Mouse (Mus musculus) liver, adult 2 months (tissue): ENCODE measurements around the gene Nfatc2. TPM values are rescaled to one million over a fixed set of nuclear protein-coding genes. Genes with fewer than 3 reads are reported as not detected.
A peak's percentile ranks its signal among the peaks of the same experiment; 100 is the strongest.

ENCODE experiments used
- DNase-seq: peaks from one replicate; pipeline ENCODE4 v3.0.0-alpha.2; 2011; ENCODE audit warnings: low read depth, low spot score; ENCODE audit errors: extremely low read depth
- H3K27ac ChIP-seq: fragments of 200-500 bp; replicated peaks from 2 replicates; pipeline ENCODE4 v1.5.1; 2012; ENCODE audit warnings: low read depth, mild to moderate bottlenecking, control low read depth, inconsistent platforms, low read length; ENCODE audit not compliant: insufficient read depth
- H3K27me3 ChIP-seq: fragments of 200-500 bp; 2 replicates; pipeline ENCODE4 v1.6.1; 2012; ENCODE audit warnings: mild to moderate bottlenecking, moderate library complexity, low read length, inconsistent platforms; ENCODE audit not compliant: control insufficient read depth, insufficient read depth
- H3K36me3 ChIP-seq: fragments of 200-500 bp; 2 replicates; pipeline ENCODE4 v1.6.1; 2012; ENCODE audit warnings: low read length, inconsistent platforms; ENCODE audit not compliant: control insufficient read depth, insufficient read depth
- H3K4me1 ChIP-seq: fragments of 200-500 bp; 2 replicates; pipeline ENCODE4 v1.6.1; 2011; ENCODE audit warnings: low read length; ENCODE audit not compliant: control insufficient read depth, insufficient read depth
- H3K4me3 ChIP-seq: fragments of 200-500 bp; 2 replicates; pipeline ENCODE4 v1.5.1; 2011; ENCODE audit warnings: low read depth, mild to moderate bottlenecking, control low read depth, low read length, moderate library complexity; ENCODE audit not compliant: insufficient read depth
- H3K79me2 ChIP-seq: fragments of 200-500 bp; 2 replicates; pipeline ENCODE4 v1.6.1; 2012; ENCODE audit warnings: inconsistent platforms, mild to moderate bottlenecking, low read length, moderate library complexity; ENCODE audit not compliant: control insufficient read depth, insufficient read depth
- H3K9ac ChIP-seq: fragments of 200-500 bp; 2 replicates; pipeline ENCODE4 v1.6.1; 2012; ENCODE audit warnings: low read depth, mild to moderate bottlenecking, control low read depth, inconsistent platforms, low read length
- CTCF ChIP-seq: fragments of 200-500 bp; IDR thresholded peaks from 2 replicates; pipeline ENCODE4 v1.5.1; 2011; ENCODE audit warnings: low read depth, low read length, control low read depth
- POLR2A ChIP-seq: fragments of 200-500 bp; IDR thresholded peaks from 2 replicates; pipeline ENCODE4 v1.6.1; 2011; ENCODE audit warnings: low read length, control low read depth; ENCODE audit not compliant: insufficient read depth; ENCODE audit errors: extremely low read depth
- WGBS: fragments of 180-500 bp; shearing (Covaris S2); methylation state at CpG from one replicate; pipeline ENCODE4 v1.1.7; 2018; 5-methylcytosine and 5-hydroxymethylcytosine counted together
- polyA plus RNA-seq: library from polyadenylated mRNA; depleted of rRNA; stranded (reverse); fragments of >200 nt; gene quantifications from 2 replicates; pipeline ENCODE4 v1.2.3, GENCODE M21; 2012
- total RNA-seq: library from RNA; depleted of rRNA; stranded (reverse); fragments of >200 nt; gene quantifications from 2 replicates; pipeline ENCODE4 v1.2.3, GENCODE M21; 2014

The Nfatc2 gene
- total and polyA plus RNA-seq, 2 experiments, result 0.09 to 0.20 TPM

- Histone ChIP-seq H3K79me2 (no peaks in the 10 kb centered on the region), H3K9ac (no peak overlapping the region), H3K4me1 (no peaks in the 10 kb centered on the region), H3K27ac (no peak overlapping the region), H3K4me3 (no peak overlapping the region), H3K27me3 (no peaks in the 10 kb centered on the region), H3K36me3 (no peaks in the 10 kb centered on the region)
- WGBS, result 85% methylated on average over 19 of the region's 19 CpGs
- no peak for DNase-seq
- TF ChIP-seq POLR2A, result no peak
- no peak for TF ChIP-seq CTCF
Measured at GRCm38 (mm10) chr2:168565538-168566253, 35.8 kb downstream of the Nfatc2 start.

GRCm38 (mm10) chr2:168563184-168563583, 38.3 kb downstream of the Nfatc2 start:
- no peaks in the 10 kb centered on the region for H3K36me3 ChIP-seq
- H3K9ac ChIP-seq, result no peak overlapping the region
- no peak for DNase-seq
- no peaks in the 10 kb centered on the region for H3K79me2 ChIP-seq
- TF ChIP-seq POLR2A, result no peak
- TF ChIP-seq CTCF, result no peak
- no peaks in the 10 kb centered on the region for H3K4me1 ChIP-seq
- 50% methylated on average over 12 of the region's 12 CpGs for WGBS
- H3K27ac ChIP-seq, result no peak overlapping the region
- H3K4me3 ChIP-seq, result no peak overlapping the region
- H3K27me3 ChIP-seq, result no peaks in the 10 kb centered on the region

- Histone ChIP-seq H3K27ac (no peak overlapping the region), H3K79me2 (no peaks in the 10 kb centered on the region), H3K9ac (no peak overlapping the region), H3K27me3 (no peaks in the 10 kb centered on the region), H3K4me1 (peaks cover 3% of the 10 kb centered on the region; the same call in 1 of the 2 replicates), H3K36me3 (no peaks in the 10 kb centered on the region), H3K4me3 (no peak overlapping the region)
- DNase-seq, result no peak
- no peak for TF ChIP-seq CTCF
- no peak for TF ChIP-seq POLR2A
- WGBS, result 71% methylated on average over 8 of the region's 8 CpGs
Measured at GRCm38 (mm10) chr2:168557035-168557434, 44.4 kb downstream of the Nfatc2 start.

- H3K36me3 ChIP-seq, result no peaks in the 10 kb centered on the region
- no peak for DNase-seq
- TF ChIP-seq POLR2A, result no peak
- no peak for TF ChIP-seq CTCF
- no peaks in the 10 kb centered on the region for H3K79me2 ChIP-seq
- peaks cover 3% of the 10 kb centered on the region; the same call in 1 of the 2 replicates for H3K4me1 ChIP-seq
- H3K27me3 ChIP-seq, result no peaks in the 10 kb centered on the region
- peak overlapping the region; percentile 5; the same call in 1 of the 2 replicates for H3K4me3 ChIP-seq
- no peak overlapping the region for H3K27ac ChIP-seq
- no peak overlapping the region for H3K9ac ChIP-seq
- WGBS, result 65% methylated on average over 23 of the region's 23 CpGs
Measured at GRCm38 (mm10) chr2:168555897-168556670, 45.4 kb downstream of the Nfatc2 start.

- WGBS, result 54% methylated on average over 18 of the region's 18 CpGs
- no peak overlapping the region for H3K4me3 ChIP-seq
- no peak overlapping the region for H3K9ac ChIP-seq
- no peak for DNase-seq
- TF ChIP-seq CTCF (no peak), POLR2A (no peak)
- no peaks in the 10 kb centered on the region for H3K36me3 ChIP-seq
- no peak overlapping the region for H3K27ac ChIP-seq
- no peaks in the 10 kb centered on the region for H3K27me3 ChIP-seq
- H3K4me1 ChIP-seq, result peaks cover 3% of the 10 kb centered on the region; the same call in 1 of the 2 replicates
- no peaks in the 10 kb centered on the region for H3K79me2 ChIP-seq
Measured at GRCm38 (mm10) chr2:168553541-168553961, 47.9 kb downstream of the Nfatc2 start.

- Histone ChIP-seq H3K27ac (no peak overlapping the region), H3K36me3 (no peaks in the 10 kb centered on the region), H3K4me1 (peaks cover 3% of the 10 kb centered on the region; the same call in 1 of the 2 replicates), H3K27me3 (no peaks in the 10 kb centered on the region), H3K4me3 (no peak overlapping the region), H3K9ac (no peak overlapping the region), H3K79me2 (no peaks in the 10 kb centered on the region)
- peak; percentile 12 for DNase-seq
- TF ChIP-seq POLR2A, result no peak
- TF ChIP-seq CTCF, result no peak
- 23% methylated on average over 5 of the region's 5 CpGs for WGBS
Measured at GRCm38 (mm10) chr2:168552405-168552804, 49.1 kb downstream of the Nfatc2 start.
